Mouse (Mus musculus) MEL (cell line): ENCODE results near the gene Mfsd2a. TPM values are rescaled to one million over a fixed set of nuclear protein-coding genes. Genes with fewer than 3 reads are reported as not detected.

Experiments used
- DNase-seq: peaks from one replicate; pipeline ENCODE4 v3.0.0; 2011; ENCODE audit warnings: low read depth, low spot score
- H3K27ac ChIP-seq: 2 replicates; pipeline ENCODE4 v1.5.1; 2012; ENCODE audit warnings: low read depth, mild to moderate bottlenecking, control low read depth, low read length, moderate library complexity; ENCODE audit not compliant: control insufficient read depth
- H3K27me3 ChIP-seq, 2 experiments: fragments of 150-350 bp in 1 of 2; sonication (generic) in 1 of 2; 2 replicates each; pipeline ENCODE4 v1.6.1; 2012; ENCODE audit warnings: low read length in 2 of 2, mild to moderate bottlenecking in 2 of 2, improper control_type of control experiment in 1 of 2, moderate library complexity in 1 of 2; ENCODE audit not compliant: insufficient read depth in 2 of 2, control insufficient read depth in 1 of 2
- H3K36me3 ChIP-seq, 2 experiments: 2 replicates each; pipeline ENCODE4 v1.6.1; 2012 to 2014; ENCODE audit warnings: low read length in 2 of 2, improper control_type of control experiment in 1 of 2, inconsistent platforms in 1 of 2, mild to moderate bottlenecking in 1 of 2; ENCODE audit not compliant: insufficient read depth in 2 of 2, control insufficient read depth in 1 of 2
- H3K4me1 ChIP-seq, 2 experiments: fragments of 150-350 bp in 1 of 2; sonication (generic) in 1 of 2; 2 replicates each; pipeline ENCODE4 v1.6.1; 2012; ENCODE audit warnings: low read length in 2 of 2, improper control_type of control experiment in 1 of 2, mild to moderate bottlenecking in 1 of 2; ENCODE audit not compliant: insufficient read depth in 2 of 2, control insufficient read depth in 1 of 2
- H3K4me3 ChIP-seq, 2 experiments: fragments of 150-350 bp in 1 of 2; sonication (generic) in 1 of 2; 2 replicates each; pipeline ENCODE4 v1.5.1; 2012; ENCODE audit warnings: low read depth in 2 of 2, low read length in 2 of 2, mild to moderate bottlenecking in 2 of 2, moderate library complexity in 2 of 2, control low read depth in 1 of 2, improper control_type of control experiment in 1 of 2; ENCODE audit not compliant: control insufficient read depth in 1 of 2, insufficient read depth in 1 of 2
- H3K79me2 ChIP-seq: 2 replicates; pipeline ENCODE4 v1.6.1; 2012; ENCODE audit warnings: mild to moderate bottlenecking, low read length, moderate library complexity; ENCODE audit not compliant: control insufficient read depth, poor library complexity, insufficient read depth
- H3K9ac ChIP-seq: 2 replicates; pipeline ENCODE4 v1.6.1; 2012; ENCODE audit warnings: low read depth, mild to moderate bottlenecking, control low read depth, low read length, moderate library complexity; ENCODE audit not compliant: control insufficient read depth, poor library complexity, severe bottlenecking
- H3K9me3 ChIP-seq: fragments of 150-350 bp; sonication (generic); replicated peaks from 2 replicates; pipeline ENCODE4 v1.6.1; 2012; ENCODE audit warnings: mild to moderate bottlenecking, low read length, improper control_type of control experiment, moderate library complexity; ENCODE audit not compliant: insufficient read depth
- BHLHE40 ChIP-seq: IDR thresholded peaks from 2 replicates; pipeline ENCODE4 v1.6.1; 2012; ENCODE audit warnings: low read depth, mild to moderate bottlenecking, inconsistent platforms, low read length, improper control_type of control experiment, borderline replicate concordance
- CHD1 ChIP-seq: IDR thresholded peaks from 2 replicates; pipeline ENCODE4 v1.6.1; 2012; ENCODE audit warnings: low read depth, mild to moderate bottlenecking, inconsistent platforms, low read length, improper control_type of control experiment
- CHD2 ChIP-seq: IDR thresholded peaks from 2 replicates; pipeline ENCODE4 v1.6.1; 2011; ENCODE audit warnings: low read length, improper control_type of control experiment
- CTCF ChIP-seq, 3 experiments: IDR thresholded peaks in 2 of 3; conservative IDR thresholded peaks in 1 of 3; 2 replicates each; pipeline ENCODE4 v1.5.1; 2011 to 2012; ENCODE audit warnings: low read length in 3 of 3, low read depth in 2 of 3, mild to moderate bottlenecking in 2 of 3, improper control_type of control experiment in 1 of 3, inconsistent platforms in 1 of 3, mixed read lengths in 1 of 3, moderate library complexity in 1 of 3; ENCODE audit not compliant: control insufficient read depth in 1 of 3, insufficient read depth in 1 of 3, poor library complexity in 1 of 3, severe bottlenecking in 1 of 3
- ELF1 ChIP-seq: IDR thresholded peaks from 2 replicates; pipeline ENCODE4 v1.6.1; 2014; ENCODE audit warnings: low read depth, mild to moderate bottlenecking, inconsistent platforms, low read length, improper control_type of control experiment, moderate library complexity
- EP300 ChIP-seq, 2 experiments: IDR thresholded peaks; 2 replicates each; pipeline ENCODE4 v1.6.1; 2011; ENCODE audit warnings: improper control_type of control experiment in 2 of 2, low read length in 2 of 2, low read depth in 1 of 2, mild to moderate bottlenecking in 1 of 2
- ETS1 ChIP-seq: IDR thresholded peaks from 2 replicates; pipeline ENCODE4 v1.6.1; 2012; ENCODE audit warnings: low read depth, mild to moderate bottlenecking, inconsistent platforms, low read length, improper control_type of control experiment, moderate library complexity
- GATA1 ChIP-seq: IDR thresholded peaks from 2 replicates; pipeline ENCODE4 v1.6.1; 2011; ENCODE audit warnings: low read depth, low read length, improper control_type of control experiment
- HCFC1 ChIP-seq: IDR thresholded peaks from 2 replicates; pipeline ENCODE4 v1.6.1; 2012; ENCODE audit warnings: low read depth, mild to moderate bottlenecking, inconsistent platforms, low read length, improper control_type of control experiment, moderate library complexity
- JUND ChIP-seq: IDR thresholded peaks from 2 replicates; pipeline ENCODE4 v1.6.1; 2011; ENCODE audit warnings: low read depth, mild to moderate bottlenecking, improper control_type of control experiment, low read length
- KAT2A ChIP-seq: conservative IDR thresholded peaks from 2 replicates; pipeline ENCODE4 v1.6.1; 2012; ENCODE audit warnings: low read depth, low read length, improper control_type of control experiment, inconsistent platforms
- MAFK ChIP-seq: IDR thresholded peaks from 2 replicates; pipeline ENCODE4 v1.6.1; 2011; ENCODE audit warnings: low read depth, mild to moderate bottlenecking, low read length, improper control_type of control experiment, borderline replicate concordance
- MYC ChIP-seq: IDR thresholded peaks from 2 replicates; pipeline ENCODE4 v1.6.1; 2011; ENCODE audit warnings: low read depth, mild to moderate bottlenecking, low read length, improper control_type of control experiment, moderate library complexity
- NRF1 ChIP-seq: IDR thresholded peaks from 2 replicates; pipeline ENCODE4 v1.6.1; 2014; ENCODE audit warnings: low read depth, mild to moderate bottlenecking, inconsistent platforms, low read length, improper control_type of control experiment, moderate library complexity; ENCODE audit not compliant: poor library complexity, insufficient read depth, severe bottlenecking
- RAD21 ChIP-seq: IDR thresholded peaks from 2 replicates; pipeline ENCODE4 v1.6.1; 2011; ENCODE audit warnings: mild to moderate bottlenecking, low read depth, low read length, improper control_type of control experiment
- SMC3 ChIP-seq: IDR thresholded peaks from 2 replicates; pipeline ENCODE4 v1.6.1; 2011; ENCODE audit warnings: low read depth, low read length, improper control_type of control experiment
- TAL1 ChIP-seq: IDR thresholded peaks from 2 replicates; pipeline ENCODE4 v1.6.1; 2012; ENCODE audit warnings: mild to moderate bottlenecking, inconsistent platforms, low read length, moderate library complexity, mixed read lengths
- TBP ChIP-seq: IDR thresholded peaks from 2 replicates; pipeline ENCODE4 v1.8.0; 2011; ENCODE audit warnings: low read depth, low read length, improper control_type of control experiment
- TCF12 ChIP-seq: IDR thresholded peaks from 2 replicates; pipeline ENCODE4 v1.6.1; 2014; ENCODE audit warnings: low read depth, mild to moderate bottlenecking, inconsistent platforms, low read length, improper control_type of control experiment, moderate library complexity
- UBTF ChIP-seq: IDR thresholded peaks from 2 replicates; pipeline ENCODE4 v1.6.1; 2012; ENCODE audit warnings: low read depth, mild to moderate bottlenecking, inconsistent platforms, low read length, improper control_type of control experiment, moderate library complexity, borderline replicate concordance; ENCODE audit not compliant: insufficient read depth
- USF1 ChIP-seq: IDR thresholded peaks from 2 replicates; pipeline ENCODE4 v1.6.1; 2014; ENCODE audit warnings: low read depth, mild to moderate bottlenecking, inconsistent platforms, low read length, improper control_type of control experiment, moderate library complexity
- ZKSCAN1 ChIP-seq: IDR thresholded peaks from 2 replicates; pipeline ENCODE4 v1.6.1; 2012; ENCODE audit warnings: low read depth, mild to moderate bottlenecking, inconsistent platforms, low read length, improper control_type of control experiment, moderate library complexity
- ZMIZ1 ChIP-seq: IDR thresholded peaks from 2 replicates; pipeline ENCODE4 v1.6.1; 2012; ENCODE audit warnings: low read depth, mild to moderate bottlenecking, inconsistent platforms, low read length, improper control_type of control experiment, moderate library complexity
- ZNF384 ChIP-seq: IDR thresholded peaks from 2 replicates; pipeline ENCODE4 v1.6.1; 2012; ENCODE audit warnings: low read depth, mild to moderate bottlenecking, inconsistent platforms, low read length, improper control_type of control experiment
- polyA plus RNA-seq, 2 experiments: library from polyadenylated mRNA; stranded (reverse) in 1 of 2; unstranded in 1 of 2; fragments of >175 nt in 1 of 2; fragments of >200 nt in 1 of 2; gene quantifications; 2 replicates each; pipeline versions ENCODE4 v1.2.1 to v1.2.4; 2012; ENCODE audit warnings: low replicate concordance in 2 of 2, low read depth in 1 of 2; ENCODE audit not compliant: insufficient read length in 2 of 2, insufficient read depth in 1 of 2, missing spikeins in 1 of 2
- total RNA-seq: library from RNA; depleted of rRNA; stranded (reverse); fragments of 300-350 nt; gene quantifications from 2 replicates; pipeline ENCODE4 v1.2.3, GENCODE M21; 2012

Mfsd2a gene
- total and polyA plus RNA-seq, 3 experiments: 8.8 to 14.3 TPM; not detected in 1

DNA sequence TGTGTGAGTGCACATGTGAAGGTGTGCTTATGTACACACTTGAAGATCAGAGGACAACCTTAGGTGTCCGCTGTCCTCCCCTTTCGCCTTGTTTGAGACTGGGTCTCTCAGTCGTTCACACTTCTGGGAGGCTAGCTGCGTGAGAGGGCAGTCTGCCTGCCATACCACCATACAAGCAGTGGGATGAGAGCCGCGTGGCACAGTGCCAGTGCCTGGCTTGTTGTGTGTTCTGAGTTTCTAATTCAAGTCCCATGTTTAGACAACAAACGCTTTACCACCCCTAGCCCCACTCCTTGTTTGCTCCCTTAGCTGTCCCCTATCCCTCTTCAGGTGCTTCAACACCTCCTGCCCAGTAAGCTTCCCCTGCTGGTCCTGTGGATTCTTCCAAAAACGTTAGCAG lies 11.1 kb upstream of the Mfsd2a start:
- Histone ChIP-seq H3K36me3 (no peaks in the 10 kb centered on the region), H3K27ac (no peak overlapping the region), H3K9me3 (no peaks in the 10 kb centered on the region), H3K79me2 (no peaks in the 10 kb centered on the region), H3K27me3 (peaks cover 0 to 4% of the 10 kb centered on the region in 2 experiments), H3K4me3 (no peak overlapping the region), H3K4me1 (no peaks in the 10 kb centered on the region), H3K9ac (no peak overlapping the region)
- no peak for TF ChIP-seq EP300 (IDR thresholded peaks at IDR 0.05; ENCODE audit: low read depth in 1 of 2, low read length in 2 of 2)
- TF ChIP-seq ZKSCAN1: no peak
- no peak for TF ChIP-seq KAT2A
- no peak for TF ChIP-seq CHD1
- no peak for TF ChIP-seq BHLHE40
- no peak for TF ChIP-seq MYC
- TF ChIP-seq ZNF384: no peak
- no peak for TF ChIP-seq JUND
- no peak for TF ChIP-seq HCFC1
- TF ChIP-seq USF1: no peak
- no peak for TF ChIP-seq TBP
- TF ChIP-seq GATA1: no peak
- TF ChIP-seq MAFK: no peak
- no peak for TF ChIP-seq CTCF (IDR thresholded peaks at IDR 0.05 in 2 of 3, conservative IDR thresholded peaks at IDR 0.05 in 1 of 3; ENCODE audit: control insufficient read depth in 1 of 3, insufficient read depth in 1 of 3, low read depth in 2 of 3, low read length in 3 of 3, poor library complexity in 1 of 3, severe bottlenecking in 1 of 3)
- no peak for TF ChIP-seq SMC3
- TF ChIP-seq ETS1: no peak
- DNase-seq: no peak

GRCm38 (mm10) chr4:122971646-122972045 lies 10.7 kb upstream of the Mfsd2a start:
- no peak for TF ChIP-seq TAL1
- TF ChIP-seq MAFK: no peak
- no peak for TF ChIP-seq BHLHE40
- TF ChIP-seq ELF1: no peak
- no peak for TF ChIP-seq CHD1
- no peak for TF ChIP-seq ETS1
- TF ChIP-seq UBTF: no peak
- TF ChIP-seq NRF1: no peak
- no peak for TF ChIP-seq TCF12
- TF ChIP-seq RAD21: no peak
- TF ChIP-seq ZNF384: no peak
- TF ChIP-seq CHD2: no peak
- no peak for TF ChIP-seq CTCF (IDR thresholded peaks at IDR 0.05 in 2 of 3, conservative IDR thresholded peaks at IDR 0.05 in 1 of 3; ENCODE audit: control insufficient read depth in 1 of 3, insufficient read depth in 1 of 3, low read depth in 2 of 3, low read length in 3 of 3, poor library complexity in 1 of 3, severe bottlenecking in 1 of 3)
- TF ChIP-seq ZMIZ1: no peak
- no peak for TF ChIP-seq KAT2A
- TF ChIP-seq, all 39 proteins: peak for 0
- Histone ChIP-seq H3K36me3 (no peaks in the 10 kb centered on the region), H3K9ac (no peak overlapping the region), H3K9me3 (no peaks in the 10 kb centered on the region), H3K4me3 (no peak overlapping the region), H3K4me1 (no peaks in the 10 kb centered on the region), H3K79me2 (no peaks in the 10 kb centered on the region), H3K27me3 (peaks cover 0 to 4% of the 10 kb centered on the region in 2 experiments), H3K27ac (no peak overlapping the region)
- DNase-seq: no peak
